Mouse (Mus musculus) large intestine, adult 2 months (tissue): ENCODE measurements around the gene Gabbr1. TPM values are rescaled to one million over a fixed set of nuclear protein-coding genes. Genes with fewer than 3 reads are reported as not detected.

Experiments
- DNase-seq: peaks from one replicate; pipeline ENCODE4 v3.0.0-alpha.2; 2012; ENCODE audit warnings: low read depth, low spot score
- WGBS: fragments of 180-500 bp; shearing (Covaris S2); methylation state at CpG from one replicate; pipeline ENCODE4 v1.1.7; 2018; 5-methylcytosine and 5-hydroxymethylcytosine counted together
- polyA plus RNA-seq: library from polyadenylated mRNA; depleted of rRNA; stranded (reverse); fragments of >200 nt; gene quantifications from 2 replicates; pipeline ENCODE4 v1.2.3, GENCODE M21; 2012

Gene Gabbr1
- polyA plus RNA-seq, 1 experiment, result 8.1 TPM

GRCm38 (mm10) chr17:37070121-37070520 lies 24.4 kb downstream of the Gabbr1 start:
- no peak for DNase-seq
- WGBS, result 81% methylated on average over 8 of the region's 8 CpGs

- 85% methylated on average over 12 of the region's 12 CpGs for WGBS
- DNase-seq, result no peak
These were observed 26.4 kb downstream of the Gabbr1 start for GRCm38 (mm10) chr17:37072080-37072729.

GRCm38 (mm10) chr17:37072730-37073276 lies 27.0 kb downstream of the Gabbr1 start:
- 79% methylated on average over 11 of the region's 11 CpGs for WGBS
- DNase-seq, result no peak

GRCm38 (mm10) chr17:37075181-37075580 lies 29.4 kb downstream of the Gabbr1 start:
- DNase-seq, result no peak
- 90% methylated on average over 6 of the region's 6 CpGs for WGBS

GRCm38 (mm10) chr17:37075766-37076165 lies 30.0 kb downstream of the Gabbr1 start:
- 82% methylated on average over 2 of the region's 2 CpGs for WGBS
- no peak for DNase-seq

- WGBS, result 38% methylated on average over 1 of the region's 1 CpGs
- no peak for DNase-seq
These were observed 32.4 kb downstream of the Gabbr1 start for GRCm38 (mm10) chr17:37078193-37078592.

GRCm38 (mm10) chr17:37078990-37079389 lies 33.2 kb downstream of the Gabbr1 start:
- DNase-seq, result no peak
- whole genome bisulfite sequencing, result 57% methylated on average over 2 of the region's 2 CpGs

- DNase-seq, result no peak
- WGBS, result 15% methylated on average over 5 of the region's 5 CpGs
These were observed 34.4 kb downstream of the Gabbr1 start for GRCm38 (mm10) chr17:37080119-37080518.

GRCm38 (mm10) chr17:37081659-37082058 lies 35.9 kb downstream of the Gabbr1 start:
- WGBS, result 89% methylated on average over 4 of the region's 4 CpGs
- DNase-seq, result no peak

GRCm38 (mm10) chr17:37083327-37083726 lies 37.6 kb downstream of the Gabbr1 start:
- peak; percentile 43 for DNase-seq
- WGBS, result 2% methylated on average over 8 of the region's 8 CpGs

- WGBS, result 70% methylated on average over 5 of the region's 5 CpGs
- DNase-seq, result no peak
These were observed 38.9 kb downstream of the Gabbr1 start for GRCm38 (mm10) chr17:37084632-37085031.

- DNase-seq, result no peak
These were observed 39.8 kb downstream of the Gabbr1 start for GRCm38 (mm10) chr17:37085545-37085944.

GRCm38 (mm10) chr17:37088399-37088798 lies 42.6 kb downstream of the Gabbr1 start, which contains the start of gene Olfr90:
Olfr90 (minus strand) TSS chr17:37088499.
- no peak for DNase-seq

More at GRCm38 (mm10) chr17:37085545-37085944, 39.8 kb downstream of the Gabbr1 start:
- 43% methylated on average over 10 of the region's 10 CpGs for WGBS

GRCm38 (mm10) chr17:37092198-37092597 lies 46.4 kb downstream of the Gabbr1 start:
- 59% methylated on average over 1 of the region's 1 CpGs for WGBS

GRCm38 (mm10) chr17:37093289-37093688 lies 47.5 kb downstream of the Gabbr1 start:
- 63% methylated on average over 5 of the region's 5 CpGs for WGBS
- no peak for DNase-seq

More at GRCm38 (mm10) chr17:37092198-37092597, 46.4 kb downstream of the Gabbr1 start:
- DNase-seq, result no peak

- DNase-seq, result no peak
- WGBS, result 94% methylated on average over 1 of the region's 1 CpGs
These were observed 52.4 kb downstream of the Gabbr1 start, which contains the start of gene Olfr91 for GRCm38 (mm10) chr17:37098178-37098577. Olfr91 (minus strand) TSS chr17:37098278.

- no peak for DNase-seq
- 89% methylated on average over 2 of the region's 2 CpGs for WGBS
These were observed 74.2 kb downstream of the Gabbr1 start, which contains the start of gene Olfr92 for GRCm38 (mm10) chr17:37119988-37120387. Olfr92 (minus strand) TSS chr17:37120088.
